Mouse (Mus musculus): ENCODE data around the gene Tex14. TPM values are rescaled to one million over a fixed set of nuclear protein-coding genes. Genes with fewer than 3 reads are reported as not detected.

The Tex14 gene
- polyA plus RNA-seq, 2 experiments from 2014 or later = 0.28 to 1.1 TPM

DNA sequence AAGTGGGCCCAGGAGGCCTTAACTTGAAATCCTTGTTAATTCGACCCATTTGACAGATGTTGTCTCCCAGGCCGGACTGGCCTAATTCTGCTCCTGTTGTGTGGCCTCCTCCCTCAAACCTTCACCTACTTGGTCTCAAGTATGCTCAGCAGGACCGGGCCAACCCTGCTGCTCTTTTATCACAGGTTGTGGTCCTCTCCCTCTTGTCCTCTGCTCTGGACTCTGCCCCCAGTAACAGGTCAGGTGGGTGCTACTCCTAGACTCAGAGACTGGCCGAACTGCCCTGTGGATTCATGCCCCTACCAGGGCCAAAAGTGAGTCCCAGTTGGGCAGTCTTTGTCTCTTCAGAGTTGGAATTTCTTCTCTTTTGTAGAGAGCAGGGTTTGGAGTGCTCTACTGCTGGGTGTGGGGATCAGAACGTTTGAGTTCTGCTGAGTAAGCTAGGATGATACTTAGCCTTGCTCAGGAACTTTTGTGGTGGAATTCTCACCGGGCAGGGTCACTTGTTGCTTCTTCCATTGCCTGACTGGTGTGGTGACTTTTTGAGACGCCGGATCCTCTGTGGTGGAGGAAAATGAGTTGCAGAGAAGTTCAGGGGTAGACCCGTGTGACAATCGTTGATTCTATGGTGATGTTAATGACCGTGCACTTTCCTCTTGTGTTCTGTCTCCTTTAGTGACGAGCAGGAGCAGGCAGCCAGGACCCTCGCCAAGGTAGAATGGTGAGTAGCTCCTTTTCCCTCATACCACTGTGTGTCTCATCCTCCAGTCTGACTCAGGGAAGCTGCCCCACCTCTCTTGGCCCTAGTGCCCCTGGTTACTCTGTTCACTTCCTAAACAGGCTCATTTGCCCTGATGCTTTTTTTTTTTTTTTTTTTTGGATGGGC lies 188.1 kb downstream of the Tex14 start:
- ATAC-seq = no peak

GRCm38 (mm10) chr11:87595327-87595841 lies 190.5 kb downstream of the Tex14 start:
- ATAC-seq = no peak

DNA sequence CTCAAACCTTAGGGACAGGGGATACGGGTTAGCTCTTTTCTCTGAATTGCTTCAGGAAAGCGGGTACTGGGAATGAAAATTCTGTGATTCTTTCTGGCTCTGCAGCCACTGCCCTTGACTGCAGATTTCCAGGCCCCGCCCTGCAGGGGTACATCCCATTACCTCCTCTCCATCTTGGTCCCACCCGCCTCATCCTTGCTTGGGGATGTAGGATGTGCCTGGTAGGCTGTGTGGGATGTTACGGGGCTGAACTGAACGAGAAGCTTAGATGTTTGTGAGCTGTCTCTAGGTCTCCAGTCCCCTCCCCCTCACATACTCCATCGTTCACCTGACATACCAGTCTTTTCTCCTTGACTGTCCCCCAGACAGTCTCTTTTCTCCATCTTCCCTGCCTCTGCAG lies 191.1 kb downstream of the Tex14 start:
- no peak for ATAC-seq

DNA sequence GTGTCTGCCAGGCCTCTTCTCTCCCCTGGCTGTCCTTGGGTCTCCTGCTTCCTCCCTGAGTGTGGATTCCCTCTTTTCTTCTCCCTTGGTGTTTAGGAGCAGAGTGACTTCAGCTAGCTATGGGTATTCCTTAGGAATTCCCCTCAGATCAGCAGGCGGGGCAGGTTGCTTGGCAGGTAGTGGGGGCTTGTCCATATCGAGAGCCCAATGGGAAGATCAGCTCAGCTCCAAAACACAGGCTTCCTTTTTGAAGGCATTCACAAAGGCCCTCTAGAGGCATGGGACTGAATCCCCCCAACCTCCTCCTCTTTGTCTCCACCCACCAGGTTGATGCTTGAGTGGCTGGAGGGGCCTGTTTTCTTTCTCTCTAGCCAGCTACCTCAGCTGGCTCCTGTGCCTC lies 191.6 kb downstream of the Tex14 start:
- ATAC-seq = no peak

DNA sequence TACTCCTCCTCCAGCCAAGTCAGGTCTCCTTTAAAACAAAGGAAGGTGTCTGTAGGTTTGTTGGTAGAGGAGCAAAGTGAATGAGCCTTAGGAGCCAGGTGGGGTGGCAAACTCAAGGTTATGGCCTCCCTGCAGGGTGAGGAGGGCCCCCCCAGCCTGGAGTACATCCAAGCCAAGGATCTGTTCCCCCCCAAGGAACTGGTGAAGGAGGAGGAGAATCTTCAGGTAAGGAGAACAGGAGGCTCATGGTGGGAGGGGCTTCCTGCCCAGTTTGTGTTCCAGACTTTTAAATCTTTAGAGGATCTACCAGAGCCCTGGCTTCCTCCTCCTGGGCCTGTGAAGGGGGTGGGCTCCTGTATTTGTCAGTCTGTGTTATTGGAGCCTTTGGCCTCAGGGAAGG lies 192.2 kb downstream of the Tex14 start:
- ATAC-seq = no peak

DNA sequence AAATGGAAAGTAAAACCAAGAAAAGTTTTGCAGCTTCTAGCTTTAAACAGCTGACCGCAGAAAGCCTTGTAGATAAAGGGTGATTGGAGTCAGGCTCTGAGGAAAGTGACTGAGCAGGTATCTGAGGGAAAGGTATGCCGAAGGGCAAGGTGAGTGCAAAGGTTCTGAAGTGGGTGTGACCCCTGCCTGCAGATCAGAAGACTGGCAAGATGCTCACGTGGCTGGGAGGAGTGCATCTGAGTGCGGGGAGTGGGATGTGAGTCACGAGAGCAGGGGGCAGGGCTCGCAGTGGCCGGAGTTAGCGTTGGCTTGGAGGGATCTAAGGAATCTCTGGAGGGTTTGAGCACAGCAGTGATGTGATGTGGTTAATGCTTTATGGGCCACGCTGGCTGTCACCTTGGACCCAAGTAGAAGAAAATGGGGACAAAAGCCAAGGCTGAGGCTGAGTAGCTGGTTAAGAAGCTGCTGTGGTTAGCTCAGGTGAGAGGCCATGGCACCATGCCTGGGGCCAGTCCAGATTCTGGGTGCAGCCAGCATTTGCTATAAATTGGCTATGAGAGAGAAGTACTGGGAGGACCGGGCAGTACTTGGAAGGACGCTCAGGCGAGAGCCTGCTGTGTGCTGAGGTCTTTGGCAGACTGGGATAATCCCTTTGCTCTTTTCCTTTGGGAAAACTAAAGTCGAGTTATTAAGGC lies 194.7 kb downstream of the Tex14 start:
- ATAC-seq = no peak

- ATAC-seq = no peak
These were observed 195.5 kb downstream of the Tex14 start for GRCm38 (mm10) chr11:87600322-87600853.

- no peak for ATAC-seq
These were observed 197.4 kb downstream of the Tex14 start for GRCm38 (mm10) chr11:87602234-87602633.

DNA sequence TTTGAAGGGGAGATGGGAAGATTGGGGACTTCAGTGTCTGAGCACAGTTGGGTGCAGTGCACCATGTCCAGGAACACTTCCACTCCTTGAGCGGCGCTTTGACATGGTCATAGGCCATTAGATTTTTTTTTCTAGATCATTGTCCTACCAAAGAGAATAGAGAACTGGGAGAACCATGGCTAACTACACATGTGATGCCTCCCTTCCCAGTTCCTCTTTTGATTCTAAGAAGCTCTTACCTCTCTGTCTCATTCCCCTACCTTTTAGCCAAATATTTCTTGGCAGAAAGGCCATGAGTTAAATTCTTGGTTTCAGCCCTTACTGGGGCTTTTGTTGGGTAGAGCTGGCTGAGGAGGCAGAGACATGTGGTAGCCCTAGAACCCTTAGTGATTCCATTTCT lies 198.7 kb downstream of the Tex14 start:
- ATAC-seq = no peak

Other genes with a start within 250 kb of the Tex14 start
- gene Ppm1e, start 46.0 kb upstream of the Tex14 start, polyA plus RNA-seq (2017; shearing (Covaris generic)) = under 1 TPM; 0.66 to 0.96 TPM
- 1 to 10 TPM; 1.2 to 1.7 TPM for gene Rad51c, start 111 bp upstream of the Tex14 start, polyA plus RNA-seq (2017; shearing (Covaris generic))
- not detected for gene Gm11492, start 161.6 kb downstream of the Tex14 start, polyA plus RNA-seq (2017; shearing (Covaris generic))
- 1 to 10 TPM; 1.5 to 3.7 TPM for gene Sept4, start 163.8 kb downstream of the Tex14 start, polyA plus RNA-seq (2017; shearing (Covaris generic))
- 10 to 100 TPM in 1 of 2 experiments, 1 to 10 TPM in 1; 8.8 to 22.1 TPM for gene Mtmr4, start 187.1 kb downstream of the Tex14 start, polyA plus RNA-seq (2017; shearing (Covaris generic))
- under 1 TPM; 0.17 to 0.19 TPM for gene Hsf5, start 212.1 kb downstream of the Tex14 start, polyA plus RNA-seq (2017; shearing (Covaris generic))

All from CD4-positive, CD25-positive, alpha-beta regulatory T cell, adult 4 months (primary cell).